Mouse (Mus musculus) intestine, embryonic 14.5 days (tissue): ENCODE data around the gene 1700037H04Rik. TPM values are rescaled to one million over a fixed set of nuclear protein-coding genes. Genes with fewer than 3 reads are reported as not detected.

Experiments
- ATAC-seq: fragments of 200-750 bp; cut with Nextera tagmentation; replicated peaks from 2 replicates; pipeline ENCODE4 v1.8.0; 2017; ENCODE audit warnings: low read depth, moderate number of reproducible peaks, moderate TSS enrichment, moderate library complexity; ENCODE audit not compliant: low FRiP score, low TSS enrichment
- DNase-seq: peaks from one replicate; pipeline ENCODE4 v3.0.0-alpha.2; 2018; ENCODE audit warnings: low spot score
- H3K27ac ChIP-seq: fragments of 300-500 bp; sonication (generic); 2 replicates; pipeline ENCODE4 v1.5.1; 2014; ENCODE audit warnings: low read depth, mild to moderate bottlenecking, control low read depth
- H3K27me3 ChIP-seq: fragments of 300-500 bp; sonication (generic); replicated peaks from 2 replicates; pipeline ENCODE4 v1.6.1; 2014; ENCODE audit warnings: low read length, control low read depth; ENCODE audit not compliant: control insufficient read depth, insufficient read depth
- H3K36me3 ChIP-seq: fragments of 300-500 bp; sonication (generic); 2 replicates; pipeline ENCODE4 v1.6.1; 2014; ENCODE audit warnings: low read length, control low read depth; ENCODE audit not compliant: control insufficient read depth, insufficient read depth
- H3K4me1 ChIP-seq: fragments of 300-500 bp; sonication (generic); replicated peaks from 2 replicates; pipeline ENCODE4 v1.6.1; 2014; ENCODE audit warnings: low read length, control low read depth, mixed read lengths; ENCODE audit not compliant: control insufficient read depth, insufficient read depth
- H3K4me2 ChIP-seq: fragments of 300-500 bp; sonication (generic); 2 replicates; pipeline ENCODE4 v1.6.1; 2014; ENCODE audit warnings: low read length
- H3K4me3 ChIP-seq: fragments of 300-500 bp; sonication (generic); 2 replicates; pipeline ENCODE4 v1.5.1; 2014; ENCODE audit warnings: low read depth, low read length, control low read depth, mixed read lengths
- H3K9ac ChIP-seq: fragments of 300-500 bp; sonication (generic); 2 replicates; pipeline ENCODE4 v1.6.1; 2014; ENCODE audit warnings: mild to moderate bottlenecking, low read length
- H3K9me3 ChIP-seq: fragments of 300-500 bp; sonication (generic); 2 replicates; pipeline ENCODE4 v1.6.1; 2016; ENCODE audit warnings: low read length, control low read depth; ENCODE audit not compliant: control insufficient read depth
- WGBS: fragments of 180-500 bp; shearing (Covaris S2); extraction: QIAGEN DNeasy Blood & Tissue Kit; methylation state at CpG from one replicate; pipeline ENCODE4 v1.1.7; 2014; 5-methylcytosine and 5-hydroxymethylcytosine counted together
- polyA plus RNA-seq: library from polyadenylated mRNA; unstranded; fragments of >200 nt; fragmentation: Nextera tagmentation; extraction: Ambion mirVana; gene quantifications from 2 replicates; pipeline ENCODE4 v1.2.1, GENCODE M21; 2014

1700037H04Rik gene
- polyA plus RNA-seq, 1 experiment from 2014 or later = 93.1 TPM

GRCm38 (mm10) chr2:131159491-131159910 lies 380 bp downstream of the 1700037H04Rik start:
- H3K4me2 ChIP-seq = peak overlapping the region; percentile 94
- H3K36me3 ChIP-seq = 0 out of 2 replicates have a peak, but pooled peaks cover 3% of the 10 kb centered on the region
- peak overlapping the region; percentile 83 for H3K4me3 ChIP-seq
- H3K9ac ChIP-seq = peak overlapping the region; percentile 77
- peak; percentile 36 for ATAC-seq
- H3K27ac ChIP-seq = peak overlapping the region; percentile 96
- under 1% methylated on average over 18 of the region's 18 CpGs for WGBS
- no peak for DNase-seq
- no peaks in the 10 kb centered on the region for H3K27me3 ChIP-seq
- no peaks in the 10 kb centered on the region for H3K9me3 ChIP-seq
- H3K4me1 ChIP-seq = peaks cover 6% of the 10 kb centered on the region

- Histone ChIP-seq H3K9ac (no peak overlapping the region), H3K9me3 (no peaks in the 10 kb centered on the region), H3K4me1 (peaks cover 6% of the 10 kb centered on the region), H3K4me3 (no peak overlapping the region), H3K27me3 (no peaks in the 10 kb centered on the region), H3K36me3 (peaks cover 15% of the 10 kb centered on the region; the same call in 1 of the 2 replicates), H3K4me2 (no peak overlapping the region), H3K27ac (no peak overlapping the region)
- DNase-seq (no peak), ATAC-seq (no peak)
- 92% methylated on average over 7 of the region's 7 CpGs for WGBS
Observed at GRCm38 (mm10) chr2:131156987-131157386, 2.9 kb downstream of the 1700037H04Rik start.

GRCm38 (mm10) chr2:131154036-131154435 lies 5.8 kb downstream of the 1700037H04Rik start:
- Histone ChIP-seq H3K27ac (no peak overlapping the region), H3K4me3 (no peak overlapping the region), H3K36me3 (peaks cover 32% of the 10 kb centered on the region), H3K4me1 (peaks cover 5% of the 10 kb centered on the region), H3K4me2 (no peak overlapping the region), H3K9ac (no peak overlapping the region), H3K27me3 (no peaks in the 10 kb centered on the region), H3K9me3 (no peaks in the 10 kb centered on the region)
- DNase-seq (no peak), ATAC-seq (no peak)
- 96% methylated on average over 4 of the region's 4 CpGs for WGBS

GRCm38 (mm10) chr2:131152166-131152730 lies 7.6 kb downstream of the 1700037H04Rik start:
- peaks cover 50% of the 10 kb centered on the region for H3K36me3 ChIP-seq
- 90% methylated on average over 7 of the region's 7 CpGs for WGBS
- H3K4me2 ChIP-seq = no peak overlapping the region
- no peak for DNase-seq
- no peak for ATAC-seq
- H3K4me3 ChIP-seq = no peak overlapping the region
- no peaks in the 10 kb centered on the region for H3K4me1 ChIP-seq
- no peaks in the 10 kb centered on the region for H3K27me3 ChIP-seq
- no peak overlapping the region for H3K27ac ChIP-seq
- no peak overlapping the region for H3K9ac ChIP-seq
- no peaks in the 10 kb centered on the region for H3K9me3 ChIP-seq

- Histone ChIP-seq H3K4me1 (no peaks in the 10 kb centered on the region), H3K9me3 (no peaks in the 10 kb centered on the region), H3K36me3 (peaks cover 75% of the 10 kb centered on the region), H3K4me2 (no peak overlapping the region), H3K9ac (no peak overlapping the region), H3K27me3 (no peaks in the 10 kb centered on the region), H3K4me3 (no peak overlapping the region), H3K27ac (no peak overlapping the region)
- WGBS = 94% methylated on average over 3 of the region's 3 CpGs
- ATAC-seq (no peak), DNase-seq (no peak)
Observed at GRCm38 (mm10) chr2:131149254-131149578, 10.7 kb downstream of the 1700037H04Rik start.

GRCm38 (mm10) chr2:131148353-131149253 lies 11.3 kb downstream of the 1700037H04Rik start:
- H3K36me3 ChIP-seq = peaks cover 77% of the 10 kb centered on the region
- DNase-seq = no peak
- WGBS = 84% methylated on average over 8 of the region's 8 CpGs
- H3K4me1 ChIP-seq = no peaks in the 10 kb centered on the region
- no peak overlapping the region for H3K27ac ChIP-seq
- ATAC-seq = no peak
- H3K9ac ChIP-seq = no peak overlapping the region
- no peak overlapping the region for H3K4me2 ChIP-seq
- no peak overlapping the region for H3K4me3 ChIP-seq
- H3K9me3 ChIP-seq = no peaks in the 10 kb centered on the region
- no peaks in the 10 kb centered on the region for H3K27me3 ChIP-seq

GRCm38 (mm10) chr2:131147043-131147365 lies 12.9 kb downstream of the 1700037H04Rik start:
- Histone ChIP-seq H3K9me3 (no peaks in the 10 kb centered on the region), H3K9ac (no peak overlapping the region), H3K4me1 (no peaks in the 10 kb centered on the region; the same call in 1 of the 2 replicates), H3K4me3 (no peak overlapping the region), H3K27me3 (no peaks in the 10 kb centered on the region), H3K27ac (no peak overlapping the region), H3K4me2 (no peak overlapping the region), H3K36me3 (peaks cover 73% of the 10 kb centered on the region)
- ATAC-seq (no peak), DNase-seq (no peak)
- 94% methylated on average over 8 of the region's 8 CpGs for WGBS

- DNase-seq = no peak
- Histone ChIP-seq H3K27me3 (no peaks in the 10 kb centered on the region), H3K4me1 (no peaks in the 10 kb centered on the region; the same call in 1 of the 2 replicates), H3K9me3 (no peaks in the 10 kb centered on the region), H3K4me3 (no peak overlapping the region), H3K9ac (no peak overlapping the region), H3K36me3 (peaks cover 69% of the 10 kb centered on the region), H3K27ac (no peak overlapping the region), H3K4me2 (no peak overlapping the region)
- 84% methylated on average over 21 of the region's 21 CpGs for WGBS
- no peak for ATAC-seq
Observed at GRCm38 (mm10) chr2:131146193-131147042, 13.5 kb downstream of the 1700037H04Rik start.
